Mouse (Mus musculus) lung, postnatal 0 days (tissue): ENCODE measurements around the gene Tusc2. TPM values are rescaled to one million over a fixed set of nuclear protein-coding genes. Genes with fewer than 3 reads are reported as not detected.
"Not testable (repeated sequence)": the region's sequence is repeated elsewhere in the genome, so short reads cannot be mapped to it uniquely, and the experiment has no call there.

Experiments
- ATAC-seq: fragments of 200-750 bp; cut with Nextera tagmentation; 2 replicates; pipeline ENCODE4 v1.8.0; 2017; ENCODE audit warnings: moderate library complexity
- DNase-seq: peaks from one replicate; pipeline ENCODE4 v3.0.0-alpha.2; 2016; ENCODE audit warnings: low spot score
- H3K27ac ChIP-seq: fragments of 300-500 bp; sonication (generic); 2 replicates; pipeline ENCODE4 v1.5.1; 2014; ENCODE audit warnings: antibody characterized with exemption, mild to moderate bottlenecking, low read length, mixed read lengths
- H3K27me3 ChIP-seq: fragments of 300-500 bp; sonication (generic); replicated peaks from 2 replicates; pipeline ENCODE4 v1.6.1; 2014; ENCODE audit warnings: low read length, mixed read lengths; ENCODE audit not compliant: insufficient read depth
- H3K36me3 ChIP-seq: fragments of 300-500 bp; sonication (generic); 2 replicates; pipeline ENCODE4 v1.6.1; 2014; ENCODE audit warnings: low read length, mixed read lengths; ENCODE audit not compliant: insufficient read depth
- H3K4me1 ChIP-seq: fragments of 300-500 bp; sonication (generic); 2 replicates; pipeline ENCODE4 v1.6.1; 2014; ENCODE audit warnings: antibody characterized with exemption, low read depth, low read length, mixed read lengths; ENCODE audit not compliant: insufficient read depth
- H3K4me2 ChIP-seq: fragments of 300-500 bp; sonication (generic); replicated peaks from 2 replicates; pipeline ENCODE4 v1.6.1; 2014; ENCODE audit warnings: low read depth, mild to moderate bottlenecking, low read length, moderate library complexity, mixed read lengths
- H3K4me3 ChIP-seq: fragments of 300-500 bp; sonication (generic); 2 replicates; pipeline ENCODE4 v1.5.1; 2014; ENCODE audit warnings: low read depth, low read length
- H3K9ac ChIP-seq: fragments of 300-500 bp; sonication (generic); replicated peaks from 2 replicates; pipeline ENCODE4 v1.6.1; 2014; ENCODE audit warnings: low read depth, mild to moderate bottlenecking
- H3K9me3 ChIP-seq: fragments of 300-500 bp; sonication (generic); 2 replicates; pipeline ENCODE4 v1.6.1; 2016; ENCODE audit warnings: low read length, mixed read lengths
- CTCF ChIP-seq: IDR thresholded peaks from 2 replicates; pipeline ENCODE4 v1.5.1; 2016; ENCODE audit warnings: antibody characterized with exemption, mild to moderate bottlenecking
- EP300 ChIP-seq: IDR thresholded peaks from 2 replicates; pipeline ENCODE4 v1.6.1; 2016; ENCODE audit warnings: antibody characterized with exemption, mild to moderate bottlenecking, control low read depth
- WGBS: fragments of 180-500 bp; shearing (Covaris S2); extraction: QIAGEN DNeasy Blood & Tissue Kit; methylation state at CpG from one replicate; pipeline ENCODE4 v1.1.7; 2014; 5-methylcytosine and 5-hydroxymethylcytosine counted together
- polyA plus RNA-seq: library from polyadenylated mRNA; unstranded; fragments of >200 nt; fragmentation: Nextera tagmentation; extraction: Ambion mirVana; gene quantifications from 2 replicates; pipeline ENCODE4 v1.2.1, GENCODE M21; 2015

Gene Tusc2
- polyA plus RNA-seq, 1 experiment from 2014 or later: 41.5 TPM

GRCm38 (mm10) chr9:107556346-107556745 is 6.7 kb upstream of the Tusc2 start:
- H3K4me3 ChIP-seq: peak overlapping the region; percentile 79; the same call in 1 of the 2 replicates
- TF ChIP-seq EP300: no peak
- TF ChIP-seq CTCF: no peak
- H3K27ac ChIP-seq: peak overlapping the region; percentile 99; the same call in 1 of the 2 replicates
- H3K36me3 ChIP-seq: peaks cover 38% of the 10 kb centered on the region; the same call in 1 of the 2 replicates
- ATAC-seq: no peak
- H3K9ac ChIP-seq: no peak overlapping the region; the same call in 1 of the 2 replicates
- peak overlapping the region; percentile 78 for H3K4me2 ChIP-seq
- DNase-seq: peak; percentile 55
- H3K9me3 ChIP-seq: no peaks in the 10 kb centered on the region
- H3K4me1 ChIP-seq: peaks cover 30% of the 10 kb centered on the region
- no peaks in the 10 kb centered on the region for H3K27me3 ChIP-seq
- WGBS: 42% methylated on average over 3 of the region's 3 CpGs

GRCm38 (mm10) chr9:107565556-107565955 is 2.5 kb downstream of the Tusc2 start:
- not testable (repeated sequence) for H3K36me3 ChIP-seq, ATAC-seq, H3K27me3 ChIP-seq, H3K9me3 ChIP-seq
- Histone ChIP-seq H3K27ac (peak overlapping the region; percentile 92), H3K4me2 (peak overlapping the region; percentile 91), H3K4me3 (peak overlapping the region; percentile 19; the same call in 1 of the 2 replicates), H3K9ac (peak overlapping the region; percentile 19; the same call in 1 of the 2 replicates), H3K4me1 (peaks cover 15% of the 10 kb centered on the region; the same call in 1 of the 2 replicates)
- peak; percentile 55 for DNase-seq
- peak; percentile 61 for TF ChIP-seq CTCF
- WGBS: 37% methylated on average over 5 of the region's 5 CpGs

- Histone ChIP-seq H3K4me3 (no peak overlapping the region; the same call in 1 of the 2 replicates), H3K9me3 (no peaks in the 10 kb centered on the region), H3K9ac (0 out of 2 replicates have a peak overlapping the region, but pooled peaks have one; percentile 30), H3K27ac (peak overlapping the region; percentile 92), H3K27me3 (no peaks in the 10 kb centered on the region), H3K4me1 (peaks cover 21% of the 10 kb centered on the region; the same call in 1 of the 2 replicates), H3K36me3 (peaks cover 5% of the 10 kb centered on the region; the same call in 1 of the 2 replicates), H3K4me2 (peak overlapping the region; percentile 32)
- DNase-seq (peak; percentile 78), ATAC-seq (peak; percentile 11; the same call in 1 of the 2 replicates)
- WGBS: 42% methylated on average over 15 of the region's 15 CpGs
- TF ChIP-seq CTCF (peak; percentile 94), EP300 (no peak)
Measured at GRCm38 (mm10) chr9:107566041-107566709, 3.1 kb downstream of the Tusc2 start.

GRCm38 (mm10) chr9:107566855-107567254 is 3.8 kb downstream of the Tusc2 start:
- ATAC-seq (peak; percentile 60), DNase-seq (peak; percentile 83)
- no peaks in the 10 kb centered on the region for H3K9me3 ChIP-seq
- H3K4me2 ChIP-seq: peak overlapping the region; percentile 32
- peaks cover under 1% of the 10 kb centered on the region; the same call in 1 of the 2 replicates for H3K36me3 ChIP-seq
- no peak overlapping the region for H3K4me3 ChIP-seq
- H3K4me1 ChIP-seq: peaks cover 21% of the 10 kb centered on the region; the same call in 1 of the 2 replicates
- peak overlapping the region; percentile 92 for H3K27ac ChIP-seq
- peak; percentile 50 for TF ChIP-seq CTCF
- TF ChIP-seq EP300: peak; percentile 97
- 0 out of 2 replicates have a peak overlapping the region, but pooled peaks have one; percentile 30 for H3K9ac ChIP-seq
- H3K27me3 ChIP-seq: no peaks in the 10 kb centered on the region
- WGBS: 40% methylated on average over 3 of the region's 3 CpGs

- Histone ChIP-seq H3K36me3 (peaks cover 8% of the 10 kb centered on the region; the same call in 1 of the 2 replicates), H3K9ac (peak within 1 kb of the TSS; percentile 41), H3K27me3 (no peaks in the 10 kb centered on the region), H3K9me3 (no peaks in the 10 kb centered on the region), H3K4me3 (peak within 1 kb of the TSS; percentile 63), H3K4me1 (peaks cover 18% of the 10 kb centered on the region; the same call in 1 of the 2 replicates), H3K27ac (peak within 1 kb of the TSS; percentile 92), H3K4me2 (peak within 1 kb of the TSS; percentile 70)
- peak; percentile 58 for DNase-seq
- no peak for ATAC-seq
- WGBS: 7% methylated on average over 18 of the region's 18 CpGs
- TF ChIP-seq CTCF (peak; percentile 3; the same call in 1 of the 2 replicates), EP300 (no peak)
Measured at GRCm38 (mm10) chr9:107567702-107568319, 4.8 kb downstream of the Tusc2 start, which contains the start of gene Hyal2. Gene Hyal2 (plus strand): TSS chr9:107567945.
